Mouse (Mus musculus) effector memory CD4-positive, alpha-beta T cell, adult 7 months (primary cell): ENCODE measurements around the gene Lpo. TPM values are rescaled to one million over a fixed set of nuclear protein-coding genes. Genes with fewer than 3 reads are reported as not detected.

Experiments
- polyA plus RNA-seq: library from polyadenylated mRNA; unstranded; fragments of 100-300 nt; shearing (Covaris generic); gene quantifications from one replicate; pipeline ENCODE4 v1.2.1, GENCODE M21; 2017

The Lpo gene
- not detected for polyA plus RNA-seq

DNA sequence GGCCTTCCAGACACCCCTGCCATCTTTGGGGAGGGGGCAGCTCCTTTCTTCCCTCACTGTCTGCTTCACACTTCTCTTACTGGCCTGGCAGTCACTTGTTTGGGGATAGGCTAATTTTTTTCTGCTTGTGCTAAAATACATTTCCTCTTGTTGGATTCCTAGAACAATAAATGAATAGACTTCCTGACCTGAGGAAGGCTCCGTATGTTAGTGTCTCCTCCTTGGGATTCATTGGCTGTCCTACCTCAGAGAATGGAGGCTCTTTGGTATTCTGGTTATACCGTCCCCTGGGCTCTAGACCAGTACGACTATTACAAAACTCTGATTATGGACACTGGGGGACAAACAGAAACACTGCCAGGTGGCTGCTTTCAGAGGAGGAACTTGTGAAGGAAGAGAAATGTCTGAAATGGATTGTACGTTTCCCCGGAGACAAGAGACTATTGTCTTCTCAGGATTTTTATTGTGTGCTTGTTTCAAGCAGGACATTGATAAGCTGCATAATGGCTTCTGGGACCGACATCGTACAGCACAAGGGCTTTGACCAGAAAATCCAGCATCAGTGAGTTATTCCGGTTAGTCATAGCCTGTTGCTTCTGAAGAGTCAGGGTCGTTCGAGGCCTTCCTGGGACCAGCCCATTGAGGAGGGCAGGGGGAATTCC is at the start of gene Lpo:
TSS of gene Lpo (minus strand) at position 51 of the 662 bp plus-strand sequence.

DNA sequence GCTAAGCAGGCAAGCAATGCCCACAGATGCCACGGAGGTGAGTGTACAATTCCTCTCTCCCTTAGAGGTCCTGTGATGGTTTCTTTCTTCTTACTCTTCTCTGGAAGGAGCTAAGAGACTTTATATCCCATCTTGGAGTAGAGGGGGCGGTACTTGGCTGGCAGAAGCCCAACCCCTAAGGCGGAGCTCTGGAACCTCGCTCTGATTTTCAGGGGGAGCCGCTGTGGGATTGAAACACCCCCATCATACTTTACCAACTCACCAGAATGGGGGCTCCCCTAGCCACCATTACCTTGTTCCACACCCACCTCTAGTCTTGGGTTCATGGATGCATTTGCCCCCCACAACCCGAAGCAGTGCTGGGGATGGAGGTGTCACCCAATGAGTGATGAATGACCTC is 47.3 kb upstream of the Lpo start, which contains the start of gene Epx:
TSS of gene Epx (minus strand) at position 101 of the 400 bp plus-strand sequence.

DNA sequence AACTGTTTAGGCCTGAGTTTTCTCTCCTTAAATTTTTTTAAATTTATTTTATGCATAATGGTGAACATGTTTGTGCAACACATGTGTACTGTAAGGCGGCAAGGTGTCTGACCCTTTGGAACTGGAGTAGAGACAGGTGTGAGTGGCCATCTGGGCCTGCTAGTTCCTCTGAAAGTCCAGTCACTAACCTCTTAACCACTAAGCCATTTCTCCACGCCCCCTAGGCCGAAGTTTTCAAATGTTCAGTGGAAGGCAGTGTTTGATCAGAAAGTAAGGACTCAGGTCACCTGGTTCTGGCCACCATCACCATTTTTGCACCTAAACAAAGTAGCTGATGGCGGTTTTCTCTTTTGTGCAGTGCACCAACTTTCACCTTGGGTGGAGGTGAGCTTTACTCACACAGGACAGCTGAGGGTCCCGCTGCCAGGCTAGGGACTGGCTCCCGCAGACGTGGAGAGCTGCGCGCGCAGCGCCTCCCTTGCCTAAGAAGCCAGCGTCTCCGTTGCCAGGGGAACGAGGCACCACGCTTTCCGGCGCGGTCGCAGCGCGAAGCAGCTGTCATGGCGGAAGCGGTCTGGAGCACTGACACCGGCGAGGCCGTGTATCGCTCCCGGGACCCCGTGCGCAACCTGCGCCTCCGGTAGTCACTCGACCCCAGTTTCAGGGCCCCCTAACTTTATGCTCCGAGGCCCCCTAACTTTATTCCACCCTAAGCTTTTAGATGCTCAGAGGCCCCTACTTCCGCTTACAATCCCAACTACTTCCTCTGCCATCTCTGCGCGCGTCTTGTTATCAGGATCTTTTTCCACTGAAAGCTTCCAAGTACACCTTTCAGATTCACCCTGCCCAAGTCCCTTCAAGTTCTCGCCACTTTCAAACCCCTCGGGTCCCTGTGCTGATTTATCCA is 24.9 kb upstream of the Lpo start, which contains the start of gene Mks1:
TSS of gene Mks1 (plus strand) at position 526 of the 907 bp plus-strand sequence.

DNA sequence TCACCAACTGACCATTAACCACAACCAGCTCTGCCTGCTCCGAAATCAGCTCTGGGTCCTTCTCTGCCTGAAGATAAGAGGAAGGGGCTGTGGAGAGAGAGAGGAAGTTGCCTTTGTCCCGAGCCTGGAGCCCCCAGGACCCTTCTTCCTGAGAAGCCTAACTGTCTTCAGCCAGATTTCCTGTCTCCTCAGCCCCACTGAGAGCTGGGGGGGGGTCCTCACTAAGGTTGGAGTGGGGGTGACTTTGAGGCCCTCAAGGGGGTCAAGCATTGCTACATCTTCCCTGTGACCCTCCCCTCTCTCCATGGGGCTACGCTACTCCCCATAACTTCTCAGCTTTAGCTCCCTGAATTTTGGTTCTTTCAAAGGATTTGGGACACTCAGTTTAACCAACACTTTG is 34.6 kb downstream of the Lpo start, which contains the start of gene Mpo:
TSS of gene Mpo (plus strand) at position 122 of the 400 bp plus-strand sequence.

DNA sequence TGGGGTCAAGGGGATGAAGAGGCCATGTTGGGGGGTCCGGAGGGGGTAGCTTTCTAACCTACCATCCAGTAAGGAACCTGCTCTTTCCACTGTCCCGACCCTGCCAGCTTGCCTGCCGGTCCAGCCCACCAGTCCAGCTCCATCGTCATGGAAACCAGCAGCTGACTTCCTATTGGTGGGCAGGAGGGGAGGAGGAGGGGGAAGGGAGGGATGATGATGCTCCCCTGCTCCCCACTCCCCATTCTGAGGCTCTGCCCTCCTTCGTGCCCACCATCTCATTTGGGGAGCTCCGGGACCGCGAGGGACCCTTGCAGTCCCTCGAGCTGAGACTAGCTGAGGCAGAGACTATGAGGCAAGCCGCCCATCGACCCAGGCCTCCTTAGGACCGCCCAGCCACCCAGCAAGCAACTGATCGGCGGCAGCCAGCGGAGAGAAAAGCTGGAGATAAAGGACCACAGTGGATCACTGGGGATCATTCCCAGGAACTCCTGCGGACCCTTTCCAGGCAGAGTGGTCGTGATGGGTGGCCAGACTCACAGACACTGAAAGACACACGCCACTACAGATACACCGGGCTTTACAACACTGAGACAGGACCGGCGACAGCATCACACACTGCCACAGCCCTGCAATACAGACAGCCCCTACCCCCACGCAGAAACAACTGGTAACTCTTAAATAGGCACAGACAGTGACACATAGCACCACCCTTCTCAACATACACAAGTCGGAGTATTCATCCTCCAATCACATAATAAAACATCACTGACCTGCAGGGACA is 67.6 kb downstream of the Lpo start, which contains the start of gene Tspoap1:
TSS of gene Tspoap1 (plus strand) at position 241 of the 781 bp plus-strand sequence.

Other genes starting within 250 kb of the Lpo start
- 19.6 TPM for gene Mtmr4, start 236.1 kb downstream of the Lpo start, polyA plus RNA-seq
- 0.15 TPM for gene Hsf5, start 211.1 kb downstream of the Lpo start, polyA plus RNA-seq
- gene Rnf43, start 165.6 kb downstream of the Lpo start, polyA plus RNA-seq, result 6.2 TPM
- 541 TPM for gene Supt4a, start 90.7 kb downstream of the Lpo start, polyA plus RNA-seq
- 1.3 TPM for gene Tspoap1, start 67.7 kb downstream of the Lpo start, polyA plus RNA-seq
- gene Mpo, start 34.7 kb downstream of the Lpo start, polyA plus RNA-seq, result 0.21 TPM
- 11.4 TPM for gene Mks1, start 24.9 kb upstream of the Lpo start, polyA plus RNA-seq
- not detected for gene Epx, start 47.2 kb upstream of the Lpo start, polyA plus RNA-seq
- not detected for gene Olfr462, start 64.0 kb upstream of the Lpo start, polyA plus RNA-seq
- not detected for gene Olfr463, start 69.1 kb upstream of the Lpo start, polyA plus RNA-seq
- 0.33 TPM for gene Olfr464, start 92.7 kb upstream of the Lpo start, polyA plus RNA-seq
- gene Dynll2, start 159.2 kb upstream of the Lpo start, polyA plus RNA-seq, result 15.7 TPM
- gene Srsf1, start 219.1 kb upstream of the Lpo start, polyA plus RNA-seq, result 196 TPM
- 59.1 TPM for gene Vezf1, start 240.0 kb upstream of the Lpo start, polyA plus RNA-seq